ENCODE assay signal across 7 mouse cellular contexts in the genomic region with DNA sequence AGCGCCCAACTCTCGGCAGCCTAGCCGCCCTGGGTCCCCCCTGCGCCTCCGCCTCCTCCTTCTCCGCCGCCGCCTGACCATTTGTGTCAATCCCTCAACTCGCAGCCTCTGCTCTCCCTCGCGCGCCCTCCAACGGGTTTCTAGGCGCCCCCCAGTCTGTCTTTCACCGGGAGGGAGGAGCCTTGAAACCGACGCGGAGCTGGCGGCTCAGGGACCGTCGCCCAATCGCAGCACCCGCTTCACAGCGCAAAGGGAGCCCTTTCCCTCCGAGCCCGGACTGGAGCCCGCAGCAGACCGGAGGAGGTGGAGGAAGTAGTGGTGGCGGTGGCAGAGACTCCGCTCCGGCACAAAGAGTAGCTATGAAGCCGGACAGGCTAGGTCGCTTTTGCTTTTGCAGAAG. TPM values are rescaled to one million over a fixed set of nuclear protein-coding genes. Genes with fewer than 3 reads are reported as not detected.
A peak's percentile ranks its signal among the peaks of the same experiment; 100 is the strongest.
DNase-seq lines count a peak whose midpoint lies in the region; ATAC-seq and TF ChIP-seq lines count a peak whose summit lies in the region.

A gene (minus strand): TSS at position 134 of the 400 bp plus-strand sequence.

- ATAC-seq in kidney, embryonic 15.5 days (replicated peaks; ENCODE audit: low FRiP score) = peak; percentile 94
- peak; percentile 93 for ATAC-seq in limb, embryonic 15.5 days (ENCODE audit: insufficient number of reproducible peaks, low FRiP score, low TSS enrichment, low read depth)
- peak; percentile 95 for ATAC-seq in midbrain, embryonic 16.5 days

- H3K4me2 ChIP-seq in kidney, embryonic 15.5 days = peak within 1 kb of the TSS; percentile 94
- H3K4me2 ChIP-seq in limb, embryonic 15.5 days = peak within 1 kb of the TSS; percentile 87
- peak within 1 kb of the TSS; percentile 68 for H3K4me2 ChIP-seq in midbrain, embryonic 16.5 days (ENCODE audit: low read length)

- peak; percentile 90 for DNase-seq in brain, embryonic 18.5 days (ENCODE audit: low read depth, low spot score)
- peak; percentile 97 for DNase-seq in heart, embryonic 10.5 days (ENCODE audit: low spot score)
- peak; percentile 31 to 32 for DNase-seq in spleen, postnatal 36 days (ENCODE audit: low spot score in 2 of 2)

- TF ChIP-seq POLR2A in embryonic fibroblast, embryonic 13.5 days (IDR thresholded peaks at IDR 0.05; ENCODE audit: low read depth, low read length) = peak; percentile 79

- no peaks in the 10 kb centered on the region; the same call in 1 of the 2 replicates for H3K27me3 ChIP-seq in heart, embryonic 10.5 days (ENCODE audit: insufficient read depth, poor library complexity, severe bottlenecking)
- H3K27me3 ChIP-seq in kidney, embryonic 15.5 days = peaks cover 9% of the 10 kb centered on the region
- H3K27me3 ChIP-seq in limb, embryonic 15.5 days = no peaks in the 10 kb centered on the region
- H3K27me3 ChIP-seq in midbrain, embryonic 16.5 days (ENCODE audit: control insufficient read depth, insufficient read depth, low read depth, low read length) = no peaks in the 10 kb centered on the region

- H3K4me3 ChIP-seq in embryonic fibroblast, embryonic 13.5 days (ENCODE audit: insufficient read depth, low read length) = peak within 1 kb of the TSS; percentile 60
- H3K4me3 ChIP-seq in heart, embryonic 10.5 days = peak within 1 kb of the TSS; percentile 78
- H3K4me3 ChIP-seq in kidney, embryonic 15.5 days (replicated peaks) = peak within 1 kb of the TSS; percentile 66
- H3K4me3 ChIP-seq in limb, embryonic 15.5 days = peak within 1 kb of the TSS; percentile 78
- H3K4me3 ChIP-seq in midbrain, embryonic 16.5 days (ENCODE audit: low read depth, low read length) = peak within 1 kb of the TSS; percentile 88

- no peaks in the 10 kb centered on the region for H3K9me3 ChIP-seq in heart, embryonic 10.5 days
- no peaks in the 10 kb centered on the region for H3K9me3 ChIP-seq in kidney, embryonic 15.5 days (replicated peaks)
- no peaks in the 10 kb centered on the region for H3K9me3 ChIP-seq in limb, embryonic 15.5 days
- H3K9me3 ChIP-seq in midbrain, embryonic 16.5 days (replicated peaks; ENCODE audit: control insufficient read depth, low read length, poor library complexity, severe bottlenecking) = no peaks in the 10 kb centered on the region

- peak within 1 kb of the TSS; percentile 92 for H3K27ac ChIP-seq in embryonic fibroblast, embryonic 13.5 days (ENCODE audit: insufficient read depth, low read length)
- peak within 1 kb of the TSS; percentile 97 for H3K27ac ChIP-seq in heart, embryonic 10.5 days
- peak within 1 kb of the TSS; percentile 97 for H3K27ac ChIP-seq in kidney, embryonic 15.5 days
- H3K27ac ChIP-seq in limb, embryonic 15.5 days = peak within 1 kb of the TSS; percentile 98
- H3K27ac ChIP-seq in midbrain, embryonic 16.5 days (ENCODE audit: low read length) = peak within 1 kb of the TSS; percentile 98

- H3K9ac ChIP-seq in kidney, embryonic 15.5 days = peak within 1 kb of the TSS; percentile 73
- peak within 1 kb of the TSS; percentile 79 for H3K9ac ChIP-seq in limb, embryonic 15.5 days
- H3K9ac ChIP-seq in midbrain, embryonic 16.5 days (ENCODE audit: low read depth, low read length) = peak within 1 kb of the TSS; percentile 96

- TF ChIP-seq CTCF in embryonic fibroblast, embryonic 13.5 days (IDR thresholded peaks at IDR 0.05; ENCODE audit: borderline replicate concordance, insufficient read depth, low read length) = no peak

- under 1% methylated on average over 33 of the region's 33 CpGs for WGBS in heart, embryonic 10.5 days
- WGBS in kidney, embryonic 15.5 days = under 1% methylated on average over 31 of the region's 33 CpGs
- WGBS in limb, embryonic 15.5 days = under 1% methylated on average over 31 of the region's 33 CpGs
- WGBS in midbrain, embryonic 16.5 days = under 1% methylated on average over 29 of the region's 33 CpGs

- H3K36me3 ChIP-seq in heart, embryonic 10.5 days = peaks cover 2% of the 10 kb centered on the region; the same call in 1 of the 2 replicates
- no peaks in the 10 kb centered on the region for H3K36me3 ChIP-seq in kidney, embryonic 15.5 days
- no peaks in the 10 kb centered on the region for H3K36me3 ChIP-seq in limb, embryonic 15.5 days
- no peaks in the 10 kb centered on the region for H3K36me3 ChIP-seq in midbrain, embryonic 16.5 days (ENCODE audit: control insufficient read depth, insufficient read depth, low read length)

- H3K4me1 ChIP-seq in embryonic fibroblast, embryonic 13.5 days (ENCODE audit: control insufficient read depth, insufficient read depth, low read length) = no peaks in the 10 kb centered on the region; the same call in 1 of the 2 replicates
- H3K4me1 ChIP-seq in heart, embryonic 10.5 days = peaks cover 33% of the 10 kb centered on the region
- peaks cover 31% of the 10 kb centered on the region for H3K4me1 ChIP-seq in kidney, embryonic 15.5 days
- H3K4me1 ChIP-seq in limb, embryonic 15.5 days = peaks cover 24% of the 10 kb centered on the region
- H3K4me1 ChIP-seq in midbrain, embryonic 16.5 days (ENCODE audit: control insufficient read depth, insufficient read depth, low read length) = peaks cover 9% of the 10 kb centered on the region

RNA-seq across cellular contexts. Expression of the gene that starts here (rescaled TPM):
- polyA plus RNA-seq in embryonic fibroblast, embryonic 13.5 days (2011; ENCODE audit: insufficient read length, low read depth, missing spikeins) = 36.0 and 55.5 TPM in 2 replicates
- 12.9 and 25.1 TPM in 2 replicates for polyA plus RNA-seq in heart, embryonic 10.5 days (2016; fragmentation: Nextera tagmentation; extraction: Ambion mirVana)
- polyA plus RNA-seq in kidney, embryonic 15.5 days (2015; fragmentation: Nextera tagmentation; extraction: Ambion mirVana) = 38.2 and 41.6 TPM in 2 replicates
- polyA plus RNA-seq in limb, embryonic 15.5 days (2015; fragmentation: Nextera tagmentation; extraction: Ambion mirVana) = 18.1 and 23.6 TPM in 2 replicates
- 22.0 and 24.6 TPM in 2 replicates for polyA plus RNA-seq in midbrain, embryonic 16.5 days (2015; fragmentation: Nextera tagmentation; extraction: Ambion mirVana)

Comparison
In these comparisons a context has a peak if more than half of its experiments do, and no peak if none do; other contexts are left out.
1. Peak in every context shown above with its lines: DNase-seq, ATAC-seq, H3K4me3 ChIP-seq and H3K27ac ChIP-seq.
2. DNase-seq: peak in every context shown above with its lines; median percentile 97 in heart, embryonic 10.5 days; 90 in brain, embryonic 18.5 days; 32 in spleen, postnatal 36 days.